Mouse (Mus musculus) mesoderm, embryonic 11.5 days (tissue): ENCODE data around the gene Btbd17.

Experiments used
- DNase-seq: peaks from one replicate; pipeline ENCODE4 v3.0.0-alpha.2; 2012; ENCODE audit warnings: low read depth, low spot score

Gene Btbd17

DNA sequence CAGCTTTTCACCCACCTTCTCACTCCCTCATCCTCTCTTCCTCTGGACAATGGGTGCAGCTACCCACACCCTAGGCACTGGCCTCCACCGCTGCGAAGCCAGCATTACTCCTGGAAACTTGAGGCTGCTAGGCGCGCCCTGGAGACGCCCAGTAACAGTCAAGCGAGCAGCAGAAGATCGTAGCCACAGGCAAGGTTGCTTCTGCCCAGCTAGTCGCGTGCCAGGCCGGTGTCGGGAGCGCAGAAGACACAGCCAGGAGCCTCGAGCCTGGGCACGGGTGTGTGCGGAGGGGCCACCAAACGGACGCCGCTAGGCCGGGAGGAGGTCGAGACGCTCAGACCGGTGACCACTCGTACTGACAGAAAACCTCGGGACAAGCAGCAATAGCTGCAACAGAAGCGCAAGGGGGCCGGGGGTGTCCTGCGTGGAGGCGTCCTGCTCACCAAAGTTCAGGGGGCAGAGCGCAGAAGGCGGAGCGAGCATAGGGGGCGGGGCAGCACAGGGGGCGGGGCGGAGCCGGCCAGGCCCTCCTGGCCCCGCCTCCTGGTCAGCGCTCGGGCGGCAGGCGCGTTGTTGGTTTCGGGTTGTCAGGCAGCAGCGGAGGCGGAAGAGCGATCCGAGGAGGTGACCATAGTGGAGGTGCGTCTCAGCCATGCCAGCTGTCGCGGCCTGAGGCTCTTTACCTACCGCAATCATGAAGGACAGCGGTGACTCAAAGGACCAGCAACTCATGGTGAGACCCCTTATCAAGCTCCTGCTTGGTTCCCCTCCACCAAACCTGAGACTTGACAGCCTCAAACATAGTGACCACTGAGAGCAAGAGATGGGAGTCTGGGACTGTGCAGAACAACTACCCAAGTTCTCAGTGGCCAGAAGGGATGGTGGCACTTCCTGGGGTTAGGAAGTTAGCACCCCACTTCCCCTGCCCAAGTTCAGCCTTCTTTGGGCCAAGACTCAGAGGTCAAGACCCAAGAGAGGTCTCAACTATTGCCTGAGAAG is 30.6 kb downstream of the Btbd17 start, which contains the start of gene Kif19a:
Gene Kif19a, plus strand, starts transcription at position 569 of the 999 bp plus-strand sequence.
- peak; percentile 77 for DNase-seq

DNA sequence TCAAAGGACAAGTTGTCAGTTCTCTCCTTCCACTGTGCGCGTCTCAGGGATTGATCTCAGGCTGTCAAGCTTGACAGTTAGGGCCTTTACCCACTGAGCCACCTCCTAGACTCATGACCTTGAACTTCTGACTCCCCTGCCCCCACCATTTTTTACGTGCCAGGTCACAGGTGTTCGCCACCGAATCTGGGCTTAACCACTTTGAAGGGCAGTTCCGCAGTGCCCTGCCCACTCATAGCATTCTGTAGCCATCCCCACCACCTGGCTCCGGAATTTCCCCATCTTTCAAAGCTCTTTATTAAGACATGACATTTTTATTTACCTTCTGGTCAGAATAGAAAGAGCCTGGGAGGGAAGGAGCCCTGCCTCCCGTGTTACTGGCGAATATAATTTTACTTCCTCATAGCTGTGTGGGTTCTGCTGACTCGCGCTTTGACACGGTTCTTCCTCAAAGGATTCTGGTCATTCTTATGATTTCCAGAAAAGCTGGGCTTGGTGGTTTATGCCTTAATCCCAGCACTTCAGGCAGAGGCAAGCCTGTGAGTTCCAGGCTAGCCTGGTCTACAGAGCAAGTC is 48.1 kb downstream of the Btbd17 start:
- no peak for DNase-seq

DNA sequence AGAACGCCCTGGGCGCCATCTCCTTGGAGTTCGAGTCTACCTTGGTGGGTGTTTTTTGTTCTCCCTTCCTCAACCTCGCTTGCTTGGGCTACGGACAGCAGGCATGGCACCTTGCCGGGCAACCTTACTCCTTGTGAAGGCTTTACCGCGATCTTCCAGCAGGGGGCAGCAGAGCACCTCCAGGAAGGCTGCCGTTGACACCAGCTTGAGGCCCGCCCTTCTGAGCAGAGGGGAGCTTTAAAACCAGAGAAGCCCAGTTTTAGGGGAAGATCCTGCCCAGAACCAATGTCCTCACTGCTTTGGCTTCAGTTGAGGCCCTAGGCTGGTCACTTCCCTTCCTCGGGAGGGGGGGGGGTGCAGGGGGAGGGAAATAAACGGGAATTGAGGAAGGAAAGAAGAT is 50.6 kb downstream of the Btbd17 start:
- peak; percentile 90 for DNase-seq

DNA sequence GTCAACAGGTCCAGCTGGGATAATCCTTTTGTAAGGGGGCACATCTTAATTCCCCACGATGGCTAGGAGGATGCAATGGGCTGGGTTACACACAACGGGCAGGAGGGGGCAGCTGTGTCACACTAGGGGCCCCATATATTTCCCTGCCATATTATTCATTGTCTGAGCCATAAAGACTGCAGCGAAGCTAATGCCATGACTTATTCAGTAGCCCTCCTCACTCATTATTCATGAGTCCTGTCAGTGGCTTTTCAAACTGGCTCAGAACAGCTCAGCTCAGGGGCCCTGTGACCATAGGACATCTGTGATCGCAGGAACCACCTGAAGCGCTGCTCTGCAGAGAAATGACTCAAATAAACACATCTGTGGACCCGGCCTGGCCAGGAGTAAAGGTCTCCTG is 54.3 kb downstream of the Btbd17 start:
- DNase-seq, result peak; percentile 74
